Mouse (Mus musculus) neural tube, embryonic 14.5 days (tissue): ENCODE measurements around the gene Clns1a. TPM values are rescaled to one million over a fixed set of nuclear protein-coding genes. Genes with fewer than 3 reads are reported as not detected.

Experiments
- ATAC-seq: fragments of 200-750 bp; cut with Nextera tagmentation; 2 replicates; pipeline ENCODE4 v1.8.0; 2017; ENCODE audit warnings: low read depth, mild to moderate bottlenecking, moderate TSS enrichment, moderate library complexity
- H3K27ac ChIP-seq: fragments of 300-500 bp; sonication (generic); 2 replicates; pipeline ENCODE4 v1.5.1; 2014; ENCODE audit warnings: low read depth, mild to moderate bottlenecking, control low read depth, low read length, moderate library complexity, mixed read lengths
- H3K27me3 ChIP-seq: fragments of 300-500 bp; sonication (generic); 2 replicates; pipeline ENCODE4 v1.6.1; 2014; ENCODE audit warnings: low read length; ENCODE audit not compliant: control insufficient read depth, insufficient read depth
- H3K36me3 ChIP-seq: fragments of 300-500 bp; sonication (generic); 2 replicates; pipeline ENCODE4 v1.6.1; 2014; ENCODE audit warnings: low read length, mixed read lengths; ENCODE audit not compliant: control insufficient read depth, insufficient read depth
- H3K4me1 ChIP-seq: fragments of 300-500 bp; sonication (generic); 2 replicates; pipeline ENCODE4 v1.6.1; 2014; ENCODE audit warnings: low read length; ENCODE audit not compliant: control insufficient read depth, insufficient read depth
- H3K4me2 ChIP-seq: fragments of 300-500 bp; sonication (generic); 2 replicates; pipeline ENCODE4 v1.6.1; 2014; ENCODE audit warnings: mild to moderate bottlenecking, low read depth, low read length, control low read depth
- H3K4me3 ChIP-seq: fragments of 300-500 bp; sonication (generic); 2 replicates; pipeline ENCODE4 v1.5.1; 2014; ENCODE audit warnings: low read depth, low read length, control low read depth, mixed read lengths
- H3K9ac ChIP-seq: fragments of 300-500 bp; sonication (generic); replicated peaks from 2 replicates; pipeline ENCODE4 v1.6.1; 2014; ENCODE audit warnings: low read depth, mild to moderate bottlenecking, control low read depth, low read length, mixed read lengths
- H3K9me3 ChIP-seq: fragments of 300-500 bp; sonication (generic); 2 replicates; pipeline ENCODE4 v1.6.1; 2016; ENCODE audit warnings: low read length; ENCODE audit not compliant: control insufficient read depth
- WGBS: fragments of 180-500 bp; shearing (Covaris S2); extraction: QIAGEN DNeasy Blood & Tissue Kit; methylation state at CpG from one replicate; pipeline ENCODE4 v1.1.7; 2014; 5-methylcytosine and 5-hydroxymethylcytosine counted together
- polyA plus RNA-seq: library from polyadenylated mRNA; unstranded; fragments of >200 nt; fragmentation: Nextera tagmentation; extraction: Ambion mirVana; gene quantifications from 2 replicates; pipeline ENCODE4 v1.2.1, GENCODE M21; 2014

The Clns1a gene
- polyA plus RNA-seq = 187 and 197 TPM in 2 replicates

DNA sequence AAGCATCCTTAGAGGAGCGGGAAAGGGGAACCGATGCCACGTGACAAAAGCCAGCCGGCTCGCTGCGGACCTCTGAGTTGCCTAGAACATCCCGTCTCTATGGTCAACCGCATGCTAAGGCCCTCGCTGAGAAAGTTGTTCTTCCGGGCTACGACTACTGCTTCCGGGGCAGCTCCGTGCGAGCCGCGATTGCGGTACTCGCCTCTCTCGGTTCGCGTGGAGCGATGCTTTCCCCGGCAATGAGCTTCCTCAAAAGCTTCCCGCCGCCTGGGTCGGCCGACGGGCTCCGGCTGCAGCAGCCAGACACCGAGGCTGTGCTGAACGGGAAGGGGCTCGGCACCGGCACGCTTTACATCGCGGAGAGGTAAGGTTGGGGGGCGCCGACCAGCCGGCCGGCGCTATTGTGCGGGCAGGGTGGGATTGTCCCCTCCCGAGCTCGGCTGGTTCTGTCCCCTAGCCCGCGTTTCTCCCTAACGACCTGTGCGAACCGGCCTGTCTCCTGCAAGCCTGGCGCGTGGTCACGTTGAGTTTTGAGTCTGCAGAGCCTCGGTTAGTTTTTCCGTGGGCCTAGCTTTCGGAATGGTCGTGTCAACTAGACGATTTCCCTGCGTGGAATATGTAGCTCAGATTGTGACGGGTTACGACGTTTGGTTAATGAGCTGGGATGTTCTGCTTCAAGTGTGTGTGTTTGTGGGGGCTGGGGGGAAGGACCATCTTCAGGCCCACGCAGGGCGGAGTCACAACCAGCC, at the start of gene Clns1a:
Gene Clns1a (plus strand): TSS at position 129 of the 749 bp plus-strand sequence.
- Histone ChIP-seq H3K4me2 (peak within 1 kb of the TSS; percentile 73), H3K4me1 (peaks cover 8% of the 10 kb centered on the region; the same call in 1 of the 2 replicates), H3K27me3 (no peaks in the 10 kb centered on the region), H3K9ac (peak within 1 kb of the TSS; percentile 87), H3K4me3 (peak within 1 kb of the TSS; percentile 97), H3K27ac (peak within 1 kb of the TSS; percentile 81), H3K9me3 (no peaks in the 10 kb centered on the region), H3K36me3 (no peaks in the 10 kb centered on the region; the same call in 1 of the 2 replicates)
- WGBS = under 1% methylated on average over 63 of the region's 63 CpGs
- ATAC-seq = peak; percentile 99

DNA sequence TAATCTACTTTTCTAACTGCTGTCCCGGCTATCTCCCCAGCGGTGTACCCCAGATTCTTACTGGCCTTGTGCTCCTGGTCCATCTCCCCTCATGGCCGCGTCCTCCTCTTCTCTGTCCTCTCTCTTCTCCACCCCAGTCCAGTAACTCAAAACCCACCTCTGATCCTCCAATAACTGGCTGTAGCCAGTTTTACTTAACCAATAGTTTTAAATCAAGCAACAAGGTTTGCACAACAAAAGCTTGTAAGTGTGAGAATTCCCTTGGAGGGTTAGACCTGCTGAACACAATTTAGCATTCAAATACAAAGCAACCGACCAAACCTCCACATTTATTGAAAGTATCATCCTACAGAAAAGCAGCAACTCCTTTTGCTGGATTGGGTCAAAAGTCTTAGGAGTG, 48.8 kb upstream of the Clns1a start:
- 90% methylated on average over 5 of the region's 5 CpGs for WGBS
- H3K27me3 ChIP-seq = no peaks in the 10 kb centered on the region
- no peak for ATAC-seq
- H3K9me3 ChIP-seq = no peaks in the 10 kb centered on the region
- H3K4me3 ChIP-seq = no peak overlapping the region
- no peak overlapping the region for H3K4me2 ChIP-seq
- H3K27ac ChIP-seq = no peak overlapping the region
- no peaks in the 10 kb centered on the region; the same call in 1 of the 2 replicates for H3K36me3 ChIP-seq
- H3K4me1 ChIP-seq = no peaks in the 10 kb centered on the region
- no peak overlapping the region for H3K9ac ChIP-seq

DNA sequence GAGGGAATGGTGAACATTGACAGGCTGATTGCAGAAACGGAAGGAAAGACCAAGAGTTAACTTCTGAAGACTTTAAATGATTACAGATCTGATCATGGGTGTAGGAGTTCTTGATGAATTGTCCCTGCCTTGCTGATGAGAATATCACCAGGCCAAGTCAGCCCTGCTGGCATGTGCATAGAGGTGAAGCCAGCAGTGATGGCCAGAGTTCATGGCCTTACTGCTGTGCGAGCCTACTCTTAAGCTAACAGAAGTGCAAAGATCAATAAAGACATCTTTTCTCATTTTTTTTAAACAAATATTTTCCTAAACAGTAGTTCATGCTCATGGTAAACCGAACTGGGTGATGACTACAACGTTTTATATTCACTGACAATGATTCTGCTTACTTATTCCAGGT, 45.7 kb upstream of the Clns1a start:
- 94% methylated on average over 4 of the region's 4 CpGs for WGBS
- ATAC-seq = no peak
- Histone ChIP-seq H3K4me2 (no peak overlapping the region), H3K27me3 (no peaks in the 10 kb centered on the region), H3K9me3 (no peaks in the 10 kb centered on the region), H3K27ac (no peak overlapping the region), H3K9ac (no peak overlapping the region), H3K4me1 (no peaks in the 10 kb centered on the region), H3K4me3 (no peak overlapping the region), H3K36me3 (peaks cover 8% of the 10 kb centered on the region)

DNA sequence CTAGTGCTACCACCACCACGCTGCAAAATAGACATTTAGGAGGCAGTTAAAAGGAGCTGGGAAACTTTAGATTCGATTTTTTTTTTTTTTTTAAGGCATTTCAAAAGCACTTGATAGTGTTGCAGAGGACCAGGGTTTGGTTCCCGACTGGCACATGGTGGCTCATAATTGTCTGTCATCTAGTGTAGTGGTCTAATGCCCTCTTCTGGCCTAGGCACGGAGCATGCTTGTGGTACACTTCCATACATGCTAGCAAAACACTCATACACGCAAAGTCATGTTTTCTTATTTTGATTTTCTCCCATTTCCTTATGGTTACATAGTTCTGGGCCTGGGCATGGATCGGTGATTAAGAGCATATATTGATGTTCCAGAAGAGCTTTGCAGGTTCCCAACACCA, 40.3 kb upstream of the Clns1a start:
- Histone ChIP-seq H3K9me3 (no peaks in the 10 kb centered on the region), H3K27me3 (no peaks in the 10 kb centered on the region), H3K4me1 (no peaks in the 10 kb centered on the region), H3K36me3 (peaks cover 13% of the 10 kb centered on the region), H3K9ac (no peak overlapping the region), H3K27ac (no peak overlapping the region), H3K4me3 (no peak overlapping the region), H3K4me2 (no peak overlapping the region)
- 91% methylated on average over 6 of the region's 6 CpGs for WGBS
- ATAC-seq = no peak

DNA sequence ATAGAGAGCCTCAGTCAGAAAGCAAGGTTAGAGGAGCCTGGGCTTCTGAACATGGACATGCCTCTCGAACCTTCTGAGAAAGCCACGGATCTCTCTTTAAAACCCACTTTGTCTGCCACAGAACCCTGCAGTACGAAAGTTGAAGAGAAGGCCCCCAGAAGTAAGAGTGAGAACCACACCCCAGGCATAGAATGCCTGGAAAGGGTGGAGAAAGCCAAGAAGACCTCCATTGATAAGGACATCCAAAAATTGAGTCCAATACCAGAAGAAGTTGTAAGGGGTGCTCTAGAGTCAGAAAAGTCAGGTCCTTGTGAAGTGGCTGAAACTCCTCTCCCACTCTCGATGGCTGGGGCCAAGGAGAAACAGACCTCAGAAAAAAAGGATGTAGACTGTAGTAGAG, 34.8 kb upstream of the Clns1a start:
- no peaks in the 10 kb centered on the region for H3K27me3 ChIP-seq
- no peak overlapping the region for H3K27ac ChIP-seq
- H3K4me3 ChIP-seq = no peak overlapping the region
- 95% methylated on average over 4 of the region's 4 CpGs for WGBS
- peaks cover 22% of the 10 kb centered on the region for H3K36me3 ChIP-seq
- no peak overlapping the region for H3K4me2 ChIP-seq
- no peaks in the 10 kb centered on the region for H3K4me1 ChIP-seq
- H3K9me3 ChIP-seq = no peaks in the 10 kb centered on the region
- H3K9ac ChIP-seq = no peak overlapping the region
- no peak for ATAC-seq

DNA sequence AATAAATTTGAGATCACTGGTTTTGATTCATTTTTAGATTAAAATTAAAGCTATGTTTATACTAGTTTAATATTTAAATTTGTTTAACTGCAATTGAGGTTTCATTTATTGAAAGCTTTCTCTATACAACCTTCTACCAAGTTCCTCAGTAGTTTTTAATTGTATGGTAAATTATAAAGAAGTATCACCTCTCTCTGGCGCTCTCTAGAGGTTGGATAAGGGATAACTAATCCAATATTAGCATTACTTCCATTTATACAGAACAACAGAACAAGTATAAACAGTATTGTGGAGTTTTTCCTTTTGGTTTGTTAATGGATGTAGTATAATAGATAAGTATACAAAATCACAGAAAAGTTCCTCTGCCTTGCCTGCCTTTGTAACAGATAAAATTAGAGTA, 17.2 kb upstream of the Clns1a start:
- H3K9me3 ChIP-seq = no peaks in the 10 kb centered on the region

DNA sequence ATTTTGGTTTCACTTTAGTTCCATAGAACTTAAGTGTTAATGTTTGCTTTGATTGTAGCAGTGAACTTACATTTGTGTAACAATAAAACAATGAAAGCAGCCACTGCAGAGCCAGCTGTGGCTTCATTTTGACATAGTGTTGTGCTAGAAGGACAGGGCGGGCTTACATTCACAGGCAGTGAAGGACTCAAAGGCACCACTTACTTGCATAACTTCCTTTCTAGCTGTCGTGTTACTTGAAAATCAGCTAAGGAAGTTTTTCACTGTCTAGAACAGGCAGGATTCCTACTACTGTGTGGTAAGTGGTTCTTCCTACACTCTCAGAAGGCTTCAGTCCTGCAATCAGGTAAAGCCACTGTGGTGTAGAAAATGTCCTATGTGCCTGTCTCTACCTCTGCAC, 8.6 kb upstream of the Clns1a start:
- ATAC-seq = no peak
- H3K27ac ChIP-seq = no peak overlapping the region
- H3K4me1 ChIP-seq = no peaks in the 10 kb centered on the region
- WGBS = 94% methylated on average over 2 of the region's 2 CpGs
- H3K27me3 ChIP-seq = no peaks in the 10 kb centered on the region
- no peak overlapping the region for H3K9ac ChIP-seq
- no peak overlapping the region for H3K4me3 ChIP-seq
- H3K4me2 ChIP-seq = no peak overlapping the region
- peaks cover 19% of the 10 kb centered on the region for H3K36me3 ChIP-seq
- no peaks in the 10 kb centered on the region for H3K9me3 ChIP-seq

More for the DNA sequence above, 17.2 kb upstream of the Clns1a start:
- whole genome bisulfite sequencing = 33% methylated on average over 1 of the region's 1 CpGs
- ATAC-seq = no peak
- Histone ChIP-seq H3K4me1 (no peaks in the 10 kb centered on the region), H3K4me2 (no peak overlapping the region), H3K4me3 (no peak overlapping the region), H3K27me3 (no peaks in the 10 kb centered on the region), H3K27ac (no peak overlapping the region), H3K9ac (no peak overlapping the region), H3K36me3 (peaks cover 31% of the 10 kb centered on the region)

DNA sequence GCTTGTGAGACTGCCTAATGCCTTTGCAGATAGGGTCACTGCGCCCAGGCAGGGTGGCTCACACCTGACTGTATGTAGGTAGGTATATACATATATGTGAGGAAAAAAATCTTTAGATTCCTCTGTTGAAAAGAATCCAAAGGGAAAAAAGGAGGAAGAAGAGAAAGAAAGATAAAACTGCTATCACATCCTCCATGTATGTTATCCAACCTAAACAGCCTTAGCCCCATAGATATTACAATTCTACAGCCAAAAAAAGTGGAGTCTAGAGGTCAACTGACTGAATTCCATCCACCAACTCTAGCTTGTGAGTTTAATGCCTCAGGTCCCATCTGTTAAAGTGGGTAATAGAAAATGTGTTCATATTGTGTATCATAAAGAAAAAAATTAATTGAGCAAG, 993 bp upstream of the Clns1a start:
- Histone ChIP-seq H3K9me3 (no peaks in the 10 kb centered on the region), H3K27ac (no peak overlapping the region), H3K4me2 (peak overlapping the region; percentile 73; the same call in 1 of the 2 replicates), H3K36me3 (no peaks in the 10 kb centered on the region; the same call in 1 of the 2 replicates), H3K4me3 (no peak overlapping the region), H3K27me3 (no peaks in the 10 kb centered on the region), H3K4me1 (peaks cover 8% of the 10 kb centered on the region; the same call in 1 of the 2 replicates), H3K9ac (no peak overlapping the region)
- WGBS = 96% methylated on average over 1 of the region's 1 CpGs
- ATAC-seq = no peak

DNA sequence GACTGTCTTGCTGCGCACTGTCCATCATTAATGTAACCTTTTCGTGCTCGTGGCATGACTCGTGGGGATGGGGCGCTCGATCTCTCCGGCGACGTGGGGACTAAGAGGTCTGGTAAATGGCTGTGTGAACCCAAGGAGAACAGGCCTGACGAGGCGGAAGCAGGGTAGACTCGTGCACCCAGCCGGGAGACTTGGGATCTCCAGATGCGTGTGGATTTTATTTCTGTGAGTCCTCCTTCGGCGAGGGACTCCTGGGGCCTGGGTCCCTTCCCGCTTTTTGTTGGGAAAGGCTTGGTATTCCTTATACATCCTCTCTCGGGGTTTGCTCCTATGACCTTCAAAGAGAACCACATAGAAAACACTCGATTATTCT, 315 bp upstream of the Clns1a start:
- Histone ChIP-seq H3K27me3 (no peaks in the 10 kb centered on the region), H3K27ac (peak overlapping the region; percentile 81), H3K9ac (peak overlapping the region; percentile 87), H3K4me2 (peak overlapping the region; percentile 73), H3K4me3 (peak overlapping the region; percentile 97), H3K4me1 (peaks cover 8% of the 10 kb centered on the region; the same call in 1 of the 2 replicates), H3K36me3 (no peaks in the 10 kb centered on the region; the same call in 1 of the 2 replicates), H3K9me3 (no peaks in the 10 kb centered on the region)
- 29% methylated on average over 19 of the region's 19 CpGs for WGBS
- peak; percentile 82 for ATAC-seq
